Mouse (Mus musculus) right cerebral cortex, postnatal 10 days (tissue): ENCODE results near the gene Klhl12.
"Not testable (repeated sequence)": the region's sequence is repeated elsewhere in the genome, so short reads cannot be mapped to it uniquely, and the experiment has no call there.

Experiments used
- DNase-seq, 2 experiments: peaks; one replicate each; pipeline ENCODE4 v3.0.0; 2021; ENCODE audit warnings: low spot score in 2 of 2

The Klhl12 gene

GRCm38 (mm10) chr1:134454904-134455824 is at the start of gene Klhl12:
TSS of gene Klhl12 (plus strand) at chr1:134455531.
- peak; percentile 96 to 97 for DNase-seq

- DNase-seq: no peak
These were observed 48.9 kb upstream of the Klhl12 start for GRCm38 (mm10) chr1:134406414-134406771.

- DNase-seq: no peak
These were observed 47.3 kb upstream of the Klhl12 start for GRCm38 (mm10) chr1:134408080-134408479.

GRCm38 (mm10) chr1:134411706-134412629 is 43.4 kb upstream of the Klhl12 start:
- DNase-seq: no peak

GRCm38 (mm10) chr1:134414038-134414437 is 41.3 kb upstream of the Klhl12 start:
- DNase-seq: no peak

GRCm38 (mm10) chr1:134414501-134415167 is 40.7 kb upstream of the Klhl12 start:
- DNase-seq: no peak

GRCm38 (mm10) chr1:134415168-134415831 is 40.0 kb upstream of the Klhl12 start, which contains the start of gene Adipor1:
TSS of gene Adipor1 (plus strand) at chr1:134415378.
- DNase-seq: peak; percentile 98 to 99

GRCm38 (mm10) chr1:134418414-134418975 is 36.8 kb upstream of the Klhl12 start:
- DNase-seq: no peak

- DNase-seq: no peak
These were observed 36.2 kb upstream of the Klhl12 start for GRCm38 (mm10) chr1:134419176-134419575.

- DNase-seq: no peak
These were observed 35.4 kb upstream of the Klhl12 start for GRCm38 (mm10) chr1:134419751-134420458.

GRCm38 (mm10) chr1:134423911-134424310 is 31.4 kb upstream of the Klhl12 start:
- no peak for DNase-seq

GRCm38 (mm10) chr1:134426289-134426688 is 29.0 kb upstream of the Klhl12 start:
- DNase-seq: no peak

- DNase-seq: no peak
These were observed 22.3 kb upstream of the Klhl12 start for GRCm38 (mm10) chr1:134433002-134433401.

GRCm38 (mm10) chr1:134433473-134433872 is 21.9 kb upstream of the Klhl12 start:
- DNase-seq: no peak

- DNase-seq: no peak
These were observed 19.9 kb upstream of the Klhl12 start for GRCm38 (mm10) chr1:134435414-134435813.

- DNase-seq: no peak
These were observed 14.9 kb upstream of the Klhl12 start for GRCm38 (mm10) chr1:134440437-134440836.

GRCm38 (mm10) chr1:134441737-134442136 is 13.6 kb upstream of the Klhl12 start:
- DNase-seq: not testable (repeated sequence)

GRCm38 (mm10) chr1:134442394-134442793 is 12.9 kb upstream of the Klhl12 start:
- DNase-seq: no peak

- not testable (repeated sequence) for DNase-seq
These were observed 12.0 kb upstream of the Klhl12 start for GRCm38 (mm10) chr1:134443288-134443687.

GRCm38 (mm10) chr1:134445418-134445817 is 9.9 kb upstream of the Klhl12 start:
- no peak for DNase-seq
